Mouse (Mus musculus) heart, embryonic 16.5 days (tissue): ENCODE measurements around the gene Taf1. TPM values are rescaled to one million over a fixed set of nuclear protein-coding genes. Genes with fewer than 3 reads are reported as not detected.

ENCODE experiments used
- ATAC-seq: fragments of 200-750 bp; cut with Nextera tagmentation; replicated peaks from 2 replicates; pipeline ENCODE4 v1.8.0; 2017; ENCODE audit warnings: moderate number of reproducible peaks; ENCODE audit not compliant: insufficient read depth, low FRiP score; ENCODE audit errors: extremely low read depth
- H3K27ac ChIP-seq: fragments of 300-500 bp; sonication (generic); 2 replicates; pipeline ENCODE4 v1.5.1; 2014; ENCODE audit warnings: mild to moderate bottlenecking, low read length, control low read depth, moderate library complexity
- H3K27me3 ChIP-seq: fragments of 300-500 bp; sonication (generic); 2 replicates; pipeline ENCODE4 v1.6.1; 2014; ENCODE audit warnings: low read length, mixed read lengths; ENCODE audit not compliant: control insufficient read depth, insufficient read depth
- H3K36me3 ChIP-seq: fragments of 300-500 bp; sonication (generic); 2 replicates; pipeline ENCODE4 v1.6.1; 2014; ENCODE audit not compliant: control insufficient read depth, insufficient read depth
- H3K4me1 ChIP-seq: fragments of 300-500 bp; sonication (generic); 2 replicates; pipeline ENCODE4 v1.6.1; 2014; ENCODE audit warnings: low read length, mixed read lengths; ENCODE audit not compliant: control insufficient read depth, insufficient read depth
- H3K4me2 ChIP-seq: fragments of 300-500 bp; sonication (generic); 2 replicates; pipeline ENCODE4 v1.6.1; 2014; ENCODE audit warnings: low read depth, mild to moderate bottlenecking, control low read depth, low read length
- H3K4me3 ChIP-seq: fragments of 300-500 bp; sonication (generic); 2 replicates; pipeline ENCODE4 v1.5.1; 2014; ENCODE audit warnings: mild to moderate bottlenecking, control low read depth, low read length
- H3K9ac ChIP-seq: fragments of 300-500 bp; sonication (generic); 2 replicates; pipeline ENCODE4 v1.6.1; 2014; ENCODE audit warnings: low read length, control low read depth
- H3K9me3 ChIP-seq: fragments of 300-500 bp; sonication (generic); replicated peaks from 2 replicates; pipeline ENCODE4 v1.6.1; 2016; ENCODE audit warnings: low read length; ENCODE audit not compliant: control insufficient read depth
- WGBS: fragments of 180-500 bp; shearing (Covaris S2); extraction: QIAGEN DNeasy Blood & Tissue Kit; methylation state at CpG from one replicate; pipeline ENCODE4 v1.1.7; 2014; 5-methylcytosine and 5-hydroxymethylcytosine counted together
- polyA plus RNA-seq: library from polyadenylated mRNA; unstranded; fragments of >200 nt; fragmentation: Nextera tagmentation; extraction: Ambion mirVana; gene quantifications from 2 replicates; pipeline ENCODE4 v1.2.1, GENCODE M21; 2015

Gene Taf1
- polyA plus RNA-seq, 1 experiment from 2014 or later = 6.2 TPM

DNA sequence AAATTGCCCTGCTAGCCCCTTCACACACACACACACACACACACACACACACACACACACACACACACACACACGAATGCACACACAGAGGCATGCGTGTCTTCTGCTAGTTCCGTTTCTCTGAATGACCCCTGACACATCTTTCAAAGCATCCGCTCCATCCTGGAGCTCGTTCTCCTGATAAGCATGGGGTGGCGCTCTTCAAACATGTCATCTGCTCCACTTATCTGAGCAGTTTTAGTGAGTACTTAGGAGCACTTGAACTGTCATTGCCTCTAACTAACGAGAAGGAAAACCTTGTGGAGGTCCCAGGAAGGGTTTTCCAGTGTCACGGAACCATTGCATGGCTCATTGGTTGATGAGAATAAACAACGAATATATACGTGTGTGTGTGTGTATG, 85.4 kb downstream of the Taf1 start:
- no peaks in the 10 kb centered on the region for H3K36me3 ChIP-seq
- no peaks in the 10 kb centered on the region for H3K4me1 ChIP-seq
- no peak overlapping the region for H3K4me3 ChIP-seq
- peaks cover 12% of the 10 kb centered on the region for H3K27me3 ChIP-seq
- no peak overlapping the region for H3K9ac ChIP-seq
- 47% methylated on average over 10 of the region's 10 CpGs for WGBS
- no peak overlapping the region for H3K4me2 ChIP-seq
- ATAC-seq = peak; percentile 37; the same call in 1 of the 2 replicates
- no peak overlapping the region for H3K27ac ChIP-seq
- H3K9me3 ChIP-seq = no peaks in the 10 kb centered on the region

DNA sequence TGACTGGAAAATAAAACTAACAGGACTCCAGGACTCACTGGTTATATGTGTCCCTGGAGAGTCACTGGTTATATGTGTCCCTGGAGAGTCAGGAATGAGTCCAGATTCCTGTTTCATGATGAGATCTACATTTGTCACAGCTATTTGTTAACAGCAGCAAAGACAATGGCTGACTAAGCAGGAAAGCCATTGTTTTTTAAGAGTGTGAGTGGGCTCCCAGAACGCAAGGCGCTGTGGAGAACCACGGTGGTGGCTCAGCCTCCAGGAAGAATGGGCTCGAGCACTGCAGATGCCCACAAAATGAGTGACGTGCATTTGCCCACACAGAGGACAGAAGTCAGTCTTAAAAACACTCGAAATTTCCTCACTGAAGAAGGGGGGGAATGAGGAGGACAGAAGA, 87.8 kb downstream of the Taf1 start:
- no peaks in the 10 kb centered on the region for H3K36me3 ChIP-seq
- WGBS = 42% methylated on average over 6 of the region's 6 CpGs
- no peaks in the 10 kb centered on the region for H3K4me1 ChIP-seq
- no peak overlapping the region for H3K4me3 ChIP-seq
- H3K27ac ChIP-seq = no peak overlapping the region
- no peak overlapping the region for H3K9ac ChIP-seq
- no peak overlapping the region for H3K4me2 ChIP-seq
- peaks cover 9% of the 10 kb centered on the region; the same call in 1 of the 2 replicates for H3K27me3 ChIP-seq
- no peaks in the 10 kb centered on the region for H3K9me3 ChIP-seq
- ATAC-seq = no peak

DNA sequence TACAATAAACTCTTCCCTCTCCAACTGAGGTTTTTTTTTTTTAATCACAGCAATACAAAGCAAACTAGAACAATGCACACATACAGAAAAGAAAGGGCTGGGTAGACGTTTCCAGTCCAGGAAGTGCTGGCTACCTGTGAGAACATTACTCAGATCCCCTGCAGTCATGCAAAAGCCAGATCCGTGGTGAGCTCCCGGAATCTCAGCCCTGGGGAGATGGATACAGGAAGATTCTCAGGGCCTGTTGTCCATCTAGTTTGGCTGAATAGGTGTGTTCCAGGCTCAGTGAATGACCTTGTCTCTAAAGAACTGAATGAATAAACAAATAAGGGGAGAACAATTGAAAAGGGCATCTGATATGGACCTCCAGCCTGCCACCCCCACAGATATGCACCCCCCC, 90.0 kb downstream of the Taf1 start:
- WGBS = 46% methylated on average over 3 of the region's 3 CpGs
- no peaks in the 10 kb centered on the region for H3K4me1 ChIP-seq
- no peaks in the 10 kb centered on the region for H3K36me3 ChIP-seq
- H3K27ac ChIP-seq = no peak overlapping the region
- no peak for ATAC-seq
- H3K4me2 ChIP-seq = no peak overlapping the region
- no peaks in the 10 kb centered on the region for H3K9me3 ChIP-seq
- H3K9ac ChIP-seq = no peak overlapping the region
- H3K27me3 ChIP-seq = peaks cover 3% of the 10 kb centered on the region; the same call in 1 of the 2 replicates
- H3K4me3 ChIP-seq = no peak overlapping the region

DNA sequence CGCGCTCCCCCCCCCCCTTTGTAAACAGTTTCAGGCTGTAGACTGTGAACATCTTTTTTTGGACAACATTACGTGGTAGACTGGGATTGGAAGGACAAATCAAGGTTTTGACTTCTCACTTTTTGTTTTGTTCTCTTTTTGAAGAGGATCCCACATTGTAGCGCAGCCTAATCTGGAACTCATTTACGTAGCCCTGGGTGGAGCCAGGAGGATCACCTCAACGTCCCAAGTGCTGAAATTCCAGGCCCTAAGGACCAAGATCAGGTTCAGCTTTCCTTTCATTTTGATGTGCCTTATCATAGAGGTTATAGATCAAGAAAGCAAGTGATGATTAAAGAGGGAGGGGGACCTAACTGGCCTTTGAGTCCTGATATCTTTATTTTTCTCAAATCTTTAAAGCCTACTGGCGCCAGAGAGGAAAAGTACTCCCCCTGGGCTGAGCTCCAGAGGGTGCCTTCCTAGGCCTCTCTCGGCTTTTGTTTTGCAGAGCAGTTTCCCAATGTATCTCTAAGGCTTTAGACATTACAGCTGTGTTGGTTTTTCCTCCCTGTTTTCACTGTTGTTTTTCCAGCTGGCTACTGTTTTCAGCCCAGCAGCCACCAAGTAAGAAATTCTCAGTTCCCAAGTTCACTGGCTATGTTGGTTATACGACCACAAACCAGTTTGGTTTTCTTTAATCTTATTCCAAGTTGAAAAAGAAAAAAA, 104.4 kb downstream of the Taf1 start:
- H3K27me3 ChIP-seq = peaks cover 9% of the 10 kb centered on the region; the same call in 1 of the 2 replicates
- WGBS = 34% methylated on average over 8 of the region's 9 CpGs
- H3K9me3 ChIP-seq = no peaks in the 10 kb centered on the region
- no peak for ATAC-seq
- no peaks in the 10 kb centered on the region for H3K36me3 ChIP-seq
- H3K27ac ChIP-seq = no peak overlapping the region
- no peaks in the 10 kb centered on the region for H3K4me1 ChIP-seq
- no peak overlapping the region for H3K9ac ChIP-seq
- no peak overlapping the region for H3K4me2 ChIP-seq
- H3K4me3 ChIP-seq = no peak overlapping the region

DNA sequence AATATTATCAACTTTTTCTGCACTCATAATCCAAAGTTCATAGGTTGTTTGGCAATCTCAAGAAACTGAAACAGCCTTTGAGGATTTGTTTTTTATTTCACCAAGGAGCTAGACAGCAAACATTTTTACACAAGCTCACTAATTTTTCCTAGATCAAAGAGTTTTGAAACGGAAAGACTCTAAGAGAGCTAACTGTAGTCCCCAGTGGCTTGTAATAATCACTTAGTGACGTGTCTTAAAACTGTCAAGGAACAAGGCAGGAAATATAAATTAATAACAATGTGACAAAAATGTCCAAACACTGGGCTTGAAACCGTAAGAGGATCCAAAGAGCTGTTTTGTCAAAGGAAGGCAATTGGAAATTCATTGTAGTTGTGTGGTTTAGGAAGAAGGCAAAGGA, 106.3 kb downstream of the Taf1 start:
- H3K9ac ChIP-seq = peak overlapping the region; percentile 63
- 44% methylated on average over 3 of the region's 3 CpGs for WGBS

DNA sequence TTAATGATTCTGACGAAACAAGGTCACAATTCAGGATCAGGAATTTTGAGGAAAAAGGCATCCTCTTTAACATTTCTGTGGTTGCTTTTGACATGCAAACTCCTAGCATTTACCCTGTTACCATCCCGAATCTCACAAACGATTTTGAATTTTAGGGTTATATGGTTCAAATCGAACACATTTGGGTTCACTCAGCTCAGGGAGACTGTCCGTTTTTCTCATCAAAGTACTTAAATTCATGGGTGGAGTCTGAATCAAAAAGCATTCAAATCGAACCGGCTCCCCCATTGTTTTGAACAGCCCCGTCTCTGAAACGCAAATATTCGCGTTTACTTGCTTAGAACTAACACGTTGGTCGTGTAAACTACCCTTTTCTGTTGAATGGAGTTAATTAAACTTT, 106.8 kb downstream of the Taf1 start:
- no peaks in the 10 kb centered on the region; the same call in 1 of the 2 replicates for H3K4me1 ChIP-seq
- H3K27me3 ChIP-seq = peaks cover 9% of the 10 kb centered on the region; the same call in 1 of the 2 replicates
- no peaks in the 10 kb centered on the region for H3K36me3 ChIP-seq
- H3K4me2 ChIP-seq = peak overlapping the region; percentile 61
- ATAC-seq = no peak
- WGBS = 12% methylated on average over 13 of the region's 13 CpGs
- peak overlapping the region; percentile 64 for H3K27ac ChIP-seq
- peak overlapping the region; percentile 63 for H3K9ac ChIP-seq
- H3K9me3 ChIP-seq = no peaks in the 10 kb centered on the region
- peak overlapping the region; percentile 58 for H3K4me3 ChIP-seq

More for the DNA sequence above, 106.3 kb downstream of the Taf1 start:
- Histone ChIP-seq H3K36me3 (no peaks in the 10 kb centered on the region), H3K4me3 (peak overlapping the region; percentile 58), H3K4me1 (no peaks in the 10 kb centered on the region; the same call in 1 of the 2 replicates), H3K9me3 (no peaks in the 10 kb centered on the region), H3K27ac (no peak overlapping the region), H3K4me2 (peak overlapping the region; percentile 61), H3K27me3 (peaks cover 9% of the 10 kb centered on the region; the same call in 1 of the 2 replicates)
- no peak for ATAC-seq

DNA sequence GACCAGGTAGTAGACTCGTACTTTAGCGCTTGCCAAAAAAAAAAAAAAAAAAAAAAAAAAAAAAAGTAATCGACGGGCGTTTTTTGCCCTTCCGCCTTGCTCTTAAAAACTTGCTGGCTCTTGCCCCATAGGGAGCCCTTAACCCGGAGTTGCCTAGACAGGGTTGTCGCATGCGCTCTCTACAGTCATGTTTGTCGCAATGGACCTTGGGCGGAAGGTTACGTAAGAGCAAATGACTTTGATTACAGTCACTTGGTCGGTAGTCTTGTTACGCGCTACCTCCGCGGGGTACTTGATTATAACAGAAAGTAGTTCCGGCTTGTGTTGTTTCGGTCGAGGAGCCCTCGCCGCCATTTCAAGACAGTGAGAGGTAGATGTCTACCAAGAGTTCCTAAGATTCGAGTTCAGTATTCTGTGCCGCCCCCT, 107.2 kb downstream of the Taf1 start, which contains the start of gene Ogt:
Ogt (plus strand) TSS at position 320 of the 426 bp plus-strand sequence.
- Histone ChIP-seq H3K36me3 (no peaks in the 10 kb centered on the region), H3K9me3 (no peaks in the 10 kb centered on the region), H3K4me3 (peak within 1 kb of the TSS; percentile 58), H3K4me2 (peak within 1 kb of the TSS; percentile 73), H3K27ac (peak within 1 kb of the TSS; percentile 88), H3K27me3 (peaks cover 9% of the 10 kb centered on the region; the same call in 1 of the 2 replicates), H3K4me1 (no peaks in the 10 kb centered on the region; the same call in 1 of the 2 replicates), H3K9ac (peak within 1 kb of the TSS; percentile 89)
- peak; percentile 93 for ATAC-seq
- WGBS = 11% methylated on average over 23 of the region's 24 CpGs

DNA sequence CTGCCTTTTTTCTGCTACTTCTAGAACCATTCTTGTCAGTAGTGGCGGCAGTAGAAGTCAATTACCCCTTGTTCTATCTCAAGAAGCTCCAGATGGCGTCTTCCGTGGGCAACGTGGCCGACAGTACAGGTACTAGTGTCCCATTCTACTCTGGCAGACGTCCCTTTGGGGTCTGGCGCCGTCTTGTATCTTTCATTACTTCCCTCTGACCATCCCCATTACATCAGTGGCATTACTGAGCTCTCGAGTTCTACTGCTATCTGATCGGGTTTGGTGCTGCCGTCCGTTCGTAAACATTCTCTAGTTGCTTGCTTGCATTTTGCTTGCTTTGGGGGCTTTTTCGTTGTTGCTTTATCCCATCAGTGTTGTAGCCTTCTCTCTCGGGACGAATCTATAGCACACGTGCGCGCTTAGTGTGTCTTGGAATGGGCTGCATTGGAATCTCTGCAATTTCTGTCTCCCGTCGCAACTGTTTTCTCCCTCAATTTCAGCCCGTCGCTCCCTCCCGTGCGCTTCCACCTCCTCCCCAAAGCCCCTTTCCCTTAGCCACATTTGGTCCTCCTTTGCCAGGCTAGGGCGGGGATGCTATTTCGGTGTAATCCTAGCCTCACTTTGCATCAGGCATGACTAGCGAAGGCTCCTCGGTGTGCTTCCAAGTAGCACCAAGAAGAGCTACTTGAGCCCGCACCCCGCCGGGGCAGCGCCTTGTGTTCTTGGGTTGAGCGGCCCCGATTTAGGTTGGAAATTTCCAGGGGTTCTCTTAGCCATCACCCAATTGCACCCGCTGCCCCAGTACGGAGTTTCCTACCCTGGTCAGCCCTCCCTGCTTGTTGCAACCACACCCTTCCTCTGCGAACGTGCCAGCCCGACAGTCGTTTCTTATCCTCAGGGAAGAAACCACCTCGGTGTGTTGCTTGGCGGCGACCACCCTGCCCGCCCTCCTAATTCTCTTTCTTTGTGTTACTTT, 107.9 kb downstream of the Taf1 start:
- 12% methylated on average over 45 of the region's 45 CpGs for WGBS
- H3K4me1 ChIP-seq = no peaks in the 10 kb centered on the region; the same call in 1 of the 2 replicates
- peak; percentile 37 for ATAC-seq
- H3K36me3 ChIP-seq = peaks cover 3% of the 10 kb centered on the region; the same call in 1 of the 2 replicates
- H3K27me3 ChIP-seq = peaks cover 9% of the 10 kb centered on the region; the same call in 1 of the 2 replicates
- peak overlapping the region; percentile 89 for H3K9ac ChIP-seq
- no peaks in the 10 kb centered on the region for H3K9me3 ChIP-seq
- peak overlapping the region; percentile 73 for H3K4me2 ChIP-seq
- H3K4me3 ChIP-seq = peak overlapping the region; percentile 58
- peak overlapping the region; percentile 88 for H3K27ac ChIP-seq
